Mouse (Mus musculus) stomach, postnatal 0 days (tissue): ENCODE data around the gene R3hdm4.

Experiments
- CTCF ChIP-seq: IDR thresholded peaks from 2 replicates; pipeline ENCODE4 v1.5.1; 2016; ENCODE audit warnings: antibody characterized with exemption, low read depth, mild to moderate bottlenecking, moderate library complexity
- EP300 ChIP-seq: optimal IDR thresholded peaks from 2 replicates; pipeline ENCODE3; 2016; ENCODE audit warnings: antibody characterized with exemption

DNA sequence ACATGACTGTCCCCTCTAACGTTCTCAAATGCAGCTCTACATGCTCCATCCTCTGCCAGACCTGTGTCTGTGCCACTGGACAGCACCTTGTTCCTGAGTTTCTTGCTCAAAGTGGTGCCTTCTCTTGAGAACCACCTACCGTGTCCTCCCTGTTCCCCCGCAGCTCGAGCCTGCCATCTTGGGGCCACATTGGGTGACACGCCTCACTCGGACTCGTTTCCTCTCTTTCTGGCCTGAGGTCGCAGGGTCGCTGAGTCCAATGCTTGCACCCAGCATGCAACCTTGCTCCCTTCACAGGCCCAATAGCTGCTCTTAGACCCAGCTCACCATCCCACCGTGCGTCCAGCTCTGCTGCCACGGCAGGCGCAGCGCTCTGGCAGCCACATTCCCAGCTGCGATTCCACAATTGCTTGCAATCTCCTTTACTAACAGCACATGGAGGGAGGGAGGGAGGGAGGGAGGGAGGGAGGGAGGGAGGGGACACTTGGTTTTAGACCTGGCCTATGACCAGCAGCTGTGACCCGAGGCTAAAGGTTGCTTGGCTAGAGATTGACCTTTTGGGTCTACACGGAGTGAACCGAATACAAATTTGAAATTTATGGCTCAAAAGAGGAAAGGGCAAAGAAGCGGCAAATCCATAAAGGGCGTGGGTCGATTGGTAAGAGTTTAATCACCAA is 37.3 kb upstream of the R3hdm4 start:
- TF ChIP-seq EP300 (no peak), CTCF (peak; percentile 99)
